Mouse (Mus musculus) lung, postnatal 0 days (tissue): ENCODE results near the gene Zranb2. TPM values are rescaled to one million over a fixed set of nuclear protein-coding genes. Genes with fewer than 3 reads are reported as not detected.

ENCODE experiments used
- ATAC-seq: fragments of 200-750 bp; cut with Nextera tagmentation; 2 replicates; pipeline ENCODE4 v1.8.0; 2017; ENCODE audit warnings: moderate library complexity
- DNase-seq: peaks from one replicate; pipeline ENCODE4 v3.0.0-alpha.2; 2016; ENCODE audit warnings: low spot score
- H3K27ac ChIP-seq: fragments of 300-500 bp; sonication (generic); 2 replicates; pipeline ENCODE4 v1.5.1; 2014; ENCODE audit warnings: antibody characterized with exemption, mild to moderate bottlenecking, low read length, mixed read lengths
- H3K27me3 ChIP-seq: fragments of 300-500 bp; sonication (generic); replicated peaks from 2 replicates; pipeline ENCODE4 v1.6.1; 2014; ENCODE audit warnings: low read length, mixed read lengths; ENCODE audit not compliant: insufficient read depth
- H3K36me3 ChIP-seq: fragments of 300-500 bp; sonication (generic); 2 replicates; pipeline ENCODE4 v1.6.1; 2014; ENCODE audit warnings: low read length, mixed read lengths; ENCODE audit not compliant: insufficient read depth
- H3K4me1 ChIP-seq: fragments of 300-500 bp; sonication (generic); 2 replicates; pipeline ENCODE4 v1.6.1; 2014; ENCODE audit warnings: antibody characterized with exemption, low read depth, low read length, mixed read lengths; ENCODE audit not compliant: insufficient read depth
- H3K4me2 ChIP-seq: fragments of 300-500 bp; sonication (generic); replicated peaks from 2 replicates; pipeline ENCODE4 v1.6.1; 2014; ENCODE audit warnings: low read depth, mild to moderate bottlenecking, low read length, moderate library complexity, mixed read lengths
- H3K4me3 ChIP-seq: fragments of 300-500 bp; sonication (generic); 2 replicates; pipeline ENCODE4 v1.5.1; 2014; ENCODE audit warnings: low read depth, low read length
- H3K9ac ChIP-seq: fragments of 300-500 bp; sonication (generic); replicated peaks from 2 replicates; pipeline ENCODE4 v1.6.1; 2014; ENCODE audit warnings: low read depth, mild to moderate bottlenecking
- H3K9me3 ChIP-seq: fragments of 300-500 bp; sonication (generic); 2 replicates; pipeline ENCODE4 v1.6.1; 2016; ENCODE audit warnings: low read length, mixed read lengths
- CTCF ChIP-seq: IDR thresholded peaks from 2 replicates; pipeline ENCODE4 v1.5.1; 2016; ENCODE audit warnings: antibody characterized with exemption, mild to moderate bottlenecking
- EP300 ChIP-seq: IDR thresholded peaks from 2 replicates; pipeline ENCODE4 v1.6.1; 2016; ENCODE audit warnings: antibody characterized with exemption, mild to moderate bottlenecking, control low read depth
- WGBS: fragments of 180-500 bp; shearing (Covaris S2); extraction: QIAGEN DNeasy Blood & Tissue Kit; methylation state at CpG from one replicate; pipeline ENCODE4 v1.1.7; 2014; 5-methylcytosine and 5-hydroxymethylcytosine counted together
- microRNA counts: library from miRNA; unstranded; fragments of <30 nt; microRNA quantifications from one replicate; lab custom pipeline; 2015
- microRNA-seq: library from miRNA; unstranded; fragments of <30 nt; microRNA quantifications from one replicate; pipeline ENCODE4, GENCODE M21; 2016
- polyA plus RNA-seq: library from polyadenylated mRNA; unstranded; fragments of >200 nt; fragmentation: Nextera tagmentation; extraction: Ambion mirVana; gene quantifications from 2 replicates; pipeline ENCODE4 v1.2.1, GENCODE M21; 2015

Zranb2 gene
- polyA plus RNA-seq, 1 experiment from 2014 or later = 50.3 TPM

- ATAC-seq (no peak), DNase-seq (no peak)
- no peaks in the 10 kb centered on the region for H3K36me3 ChIP-seq
- 74% methylated on average over 7 of the region's 7 CpGs for WGBS
- no peak overlapping the region for H3K27ac ChIP-seq
- no peaks in the 10 kb centered on the region for H3K4me1 ChIP-seq
- H3K4me3 ChIP-seq = no peak overlapping the region
- TF ChIP-seq CTCF (no peak), EP300 (no peak)
- H3K4me2 ChIP-seq = no peak overlapping the region
- no peaks in the 10 kb centered on the region for H3K27me3 ChIP-seq
- H3K9ac ChIP-seq = no peak overlapping the region
- no peaks in the 10 kb centered on the region for H3K9me3 ChIP-seq
These were observed 63.9 kb downstream of the Zranb2 start for GRCm38 (mm10) chr3:157597837-157598379.

MicroRNAs within 50 kb of the gene (microRNA counts, 519-probe panel; counts per million panel counts)
- not detected for microRNA mmu-miR-186 (lab: Ali Mortazavi, UCI)

Small RNA genes lying within 50 kb of the gene (microRNA-seq; reads per million reads assigned to microRNA genes)
- gene Mir186 = 508 reads per million, percentile 67 among the genes with 10 or more reads in this experiment

Other genes with a start within 250 kb of the Zranb2 start
- 10.3 and 14.3 TPM in 2 replicates for gene Ptger3, start 32.7 kb downstream of the Zranb2 start, polyA plus RNA-seq